Mouse (Mus musculus) liver, embryonic 14.5 days (tissue): Measurements from ENCODE around the gene Rapgef3. TPM values are rescaled to one million over a fixed set of nuclear protein-coding genes. Genes with fewer than 3 reads are reported as not detected.

ENCODE experiments used
- ATAC-seq: fragments of 200-750 bp; cut with Nextera tagmentation; 2 replicates; pipeline ENCODE4 v1.8.0; 2017; ENCODE audit warnings: moderate number of reproducible peaks, mild to moderate bottlenecking, moderate library complexity; ENCODE audit not compliant: insufficient read depth
- DNase-seq, 3 experiments: peaks; one replicate each; pipeline ENCODE4 v3.0.0-alpha.2; 2012 to 2013; ENCODE audit warnings: low read depth in 3 of 3, low spot score in 3 of 3
- H3K27ac ChIP-seq: fragments of 300-500 bp; sonication (generic); 2 replicates; pipeline ENCODE4 v1.5.1; 2014; ENCODE audit warnings: moderate library complexity, mild to moderate bottlenecking, control low read depth, inconsistent platforms
- H3K27me3 ChIP-seq: fragments of 300-500 bp; sonication (generic); 2 replicates; pipeline ENCODE4 v1.6.1; 2014; ENCODE audit warnings: mild to moderate bottlenecking, low read length, moderate library complexity; ENCODE audit not compliant: control insufficient read depth, insufficient read depth
- H3K36me3 ChIP-seq: fragments of 300-500 bp; sonication (generic); replicated peaks from 2 replicates; pipeline ENCODE4 v1.6.1; 2014; ENCODE audit warnings: low read depth; ENCODE audit not compliant: control insufficient read depth, insufficient read depth
- H3K4me1 ChIP-seq, 2 experiments: fragments of 200-500 bp in 1 of 2; fragments of 300-500 bp in 1 of 2; sonication (generic) in 1 of 2; replicated peaks; 2 replicates each; pipeline ENCODE4 v1.6.1; 2012 to 2014; ENCODE audit warnings: antibody characterized with exemption in 1 of 2, inconsistent platforms in 1 of 2, low read length in 1 of 2; ENCODE audit not compliant: control insufficient read depth in 2 of 2, insufficient read depth in 2 of 2
- H3K4me2 ChIP-seq: fragments of 300-500 bp; sonication (generic); 2 replicates; pipeline ENCODE4 v1.6.1; 2014; ENCODE audit warnings: low read depth, mild to moderate bottlenecking, control low read depth, moderate library complexity
- H3K4me3 ChIP-seq, 2 experiments: fragments of 200-500 bp in 1 of 2; fragments of 300-500 bp in 1 of 2; sonication (generic) in 1 of 2; 2 replicates each; pipeline ENCODE4 v1.5.1; 2012 to 2014; ENCODE audit warnings: low read depth in 2 of 2, low read length in 2 of 2, mild to moderate bottlenecking in 2 of 2, control low read depth in 1 of 2, inconsistent platforms in 1 of 2, moderate library complexity in 1 of 2; ENCODE audit not compliant: insufficient read depth in 1 of 2
- H3K9ac ChIP-seq: fragments of 300-500 bp; sonication (generic); replicated peaks from 2 replicates; pipeline ENCODE4 v1.6.1; 2014; ENCODE audit warnings: mild to moderate bottlenecking, control low read depth, moderate library complexity
- H3K9me3 ChIP-seq: fragments of 300-500 bp; sonication (generic); 2 replicates; pipeline ENCODE4 v1.6.1; 2016; ENCODE audit warnings: low read length, mixed read lengths; ENCODE audit not compliant: control insufficient read depth
- CTCF ChIP-seq: IDR thresholded peaks from 2 replicates; pipeline ENCODE4 v1.5.1; 2016; ENCODE audit warnings: antibody characterized with exemption, low read depth, control low read depth
- EP300 ChIP-seq: IDR thresholded peaks from 2 replicates; pipeline ENCODE4 v1.6.1; 2016; ENCODE audit warnings: antibody characterized with exemption, low read depth
- WGBS: fragments of 180-500 bp; shearing (Covaris S2); extraction: QIAGEN DNeasy Blood & Tissue Kit; methylation state at CpG from one replicate; pipeline ENCODE4 v1.1.7; 2014; ENCODE audit not compliant: insufficient replicate concordance; 5-methylcytosine and 5-hydroxymethylcytosine counted together
- polyA plus RNA-seq, 2 experiments: library from polyadenylated mRNA; depleted of rRNA in 1 of 2; stranded (reverse) in 1 of 2; unstranded in 1 of 2; fragments of >200 nt; fragmentation: Nextera tagmentation in 1 of 2; extraction: Ambion mirVana in 1 of 2; gene quantifications; 2 replicates each; pipeline versions ENCODE4 v1.2.1 to v1.2.3; 2012 to 2014

Gene Rapgef3
- polyA plus RNA-seq, 2 experiments: 0.84 to 2.2 TPM

GRCm38 (mm10) chr15:97748309-97748708 is 19.5 kb downstream of the Rapgef3 start:
- WGBS: 31% methylated on average over 10 of the region's 10 CpGs
- H3K4me1 ChIP-seq: peaks cover 3 to 21% of the 10 kb centered on the region in 2 experiments; a peak in 3 of 4 replicates
- DNase-seq (no peak), ATAC-seq (peak; percentile 16; the same call in 1 of the 2 replicates)
- no peak overlapping the region for H3K4me3 ChIP-seq
- TF ChIP-seq EP300: no peak
- no peak for TF ChIP-seq CTCF
- H3K27me3 ChIP-seq: no peaks in the 10 kb centered on the region
- no peak overlapping the region for H3K9ac ChIP-seq
- no peaks in the 10 kb centered on the region for H3K9me3 ChIP-seq
- H3K4me2 ChIP-seq: no peak overlapping the region
- no peak overlapping the region for H3K27ac ChIP-seq
- H3K36me3 ChIP-seq: no peaks in the 10 kb centered on the region

- Histone ChIP-seq H3K4me2 (no peak overlapping the region), H3K27me3 (no peaks in the 10 kb centered on the region), H3K36me3 (no peaks in the 10 kb centered on the region), H3K4me3 (no peak overlapping the region), H3K27ac (no peak overlapping the region), H3K9ac (no peak overlapping the region), H3K9me3 (no peaks in the 10 kb centered on the region), H3K4me1 (peaks cover 3 to 21% of the 10 kb centered on the region in 2 experiments; a peak in 3 of 4 replicates)
- DNase-seq (no peak), ATAC-seq (no peak)
- TF ChIP-seq CTCF (no peak), EP300 (no peak)
- WGBS: 67% methylated on average over 4 of the region's 4 CpGs
Measured at GRCm38 (mm10) chr15:97747486-97747885, 20.3 kb downstream of the Rapgef3 start.

DNA sequence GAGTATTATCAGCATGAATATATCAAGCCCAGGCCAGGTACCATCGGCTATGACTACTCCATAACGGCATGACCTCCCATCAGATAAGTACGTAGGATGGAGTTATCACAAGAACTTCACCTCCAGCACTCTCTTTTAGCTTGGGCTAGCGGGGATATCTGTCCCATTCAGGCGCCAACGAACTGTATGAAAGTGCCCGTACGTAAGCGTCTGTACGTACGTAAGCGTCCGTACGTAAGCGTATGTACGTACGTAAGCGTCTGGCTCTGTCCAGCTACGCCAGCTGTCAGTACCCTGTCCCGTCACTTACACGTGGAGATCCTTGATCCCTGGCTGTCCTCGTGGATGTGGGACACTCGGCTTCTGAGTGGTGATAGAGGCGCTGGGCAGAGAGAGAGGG is 21.0 kb downstream of the Rapgef3 start:
- Histone ChIP-seq H3K4me3 (no peak overlapping the region), H3K9me3 (no peaks in the 10 kb centered on the region), H3K36me3 (no peaks in the 10 kb centered on the region), H3K4me1 (peaks cover 3 to 25% of the 10 kb centered on the region in 2 experiments; a peak in 3 of 4 replicates), H3K4me2 (peak overlapping the region; percentile 2), H3K9ac (no peak overlapping the region), H3K27ac (no peak overlapping the region), H3K27me3 (no peaks in the 10 kb centered on the region)
- TF ChIP-seq EP300 (peak; percentile 69), CTCF (no peak)
- ATAC-seq: peak; percentile 53
- 64% methylated on average over 24 of the region's 24 CpGs for WGBS
- DNase-seq: peak in 2 of 3 experiments; percentile 31 to 34

GRCm38 (mm10) chr15:97746278-97746677 is 21.5 kb downstream of the Rapgef3 start:
- no peak for ATAC-seq
- DNase-seq: no peak
- WGBS: 56% methylated on average over 10 of the region's 10 CpGs
- no peak overlapping the region for H3K9ac ChIP-seq
- TF ChIP-seq CTCF (no peak), EP300 (no peak)
- H3K9me3 ChIP-seq: no peaks in the 10 kb centered on the region
- no peak overlapping the region for H3K27ac ChIP-seq
- H3K36me3 ChIP-seq: no peaks in the 10 kb centered on the region
- H3K4me1 ChIP-seq: peaks cover 3 to 25% of the 10 kb centered on the region in 2 experiments; a peak in 3 of 4 replicates
- peak overlapping the region; percentile 2; the same call in 1 of the 2 replicates for H3K4me2 ChIP-seq
- no peaks in the 10 kb centered on the region for H3K27me3 ChIP-seq
- H3K4me3 ChIP-seq: no peak overlapping the region

- DNase-seq: no peak
- Histone ChIP-seq H3K27ac (no peak overlapping the region), H3K4me1 (peaks cover 3 to 25% of the 10 kb centered on the region in 2 experiments; a peak in 3 of 4 replicates), H3K9me3 (no peaks in the 10 kb centered on the region), H3K4me2 (peak overlapping the region; percentile 2; the same call in 1 of the 2 replicates), H3K27me3 (no peaks in the 10 kb centered on the region), H3K9ac (no peak overlapping the region), H3K4me3 (no peak overlapping the region), H3K36me3 (no peaks in the 10 kb centered on the region)
- TF ChIP-seq EP300 (no peak), CTCF (no peak)
- ATAC-seq: 0 out of 2 replicates have a peak, but pooled peaks have one; percentile 1
- WGBS: 66% methylated on average over 10 of the region's 10 CpGs
Measured at GRCm38 (mm10) chr15:97745331-97745730, 22.4 kb downstream of the Rapgef3 start.
